Mouse (Mus musculus): ENCODE results near the gene Smchd1. TPM values are rescaled to one million over a fixed set of nuclear protein-coding genes. Genes with fewer than 3 reads are reported as not detected.
"Not testable (repeated sequence)": the region's sequence is repeated elsewhere in the genome, so short reads cannot be mapped to it uniquely, and the experiment has no call there.

Smchd1 gene
- polyA plus RNA-seq, 1 experiment from 2014 or later, result 48.6 TPM

- not testable (repeated sequence) for H3K4me3 ChIP-seq (replicated peaks); ATAC-seq; H3K27me3 ChIP-seq; H3K27ac ChIP-seq; H3K4me2 ChIP-seq (replicated peaks); H3K4me1 ChIP-seq (replicated peaks); H3K9ac ChIP-seq (replicated peaks)
- WGBS, result 100% methylated on average over 2 of the region's 2 CpGs
- Histone ChIP-seq H3K9me3 (peaks cover 13% of the 10 kb centered on the region), H3K36me3 (peaks cover 50% of the 10 kb centered on the region)
Measured at GRCm38 (mm10) chr17:71422502-71422901, 52.6 kb downstream of the Smchd1 start.

- H3K27me3 ChIP-seq; H3K9ac ChIP-seq (replicated peaks); H3K4me1 ChIP-seq (replicated peaks); H3K27ac ChIP-seq; H3K4me3 ChIP-seq (replicated peaks); H3K4me2 ChIP-seq (replicated peaks); ATAC-seq: not testable (repeated sequence)
- 84% methylated on average over 5 of the region's 5 CpGs for WGBS
- H3K36me3 ChIP-seq, result peaks cover 51% of the 10 kb centered on the region
- H3K9me3 ChIP-seq, result peaks cover 13% of the 10 kb centered on the region
Measured at GRCm38 (mm10) chr17:71419448-71419847, 55.7 kb downstream of the Smchd1 start.

- peaks cover 33% of the 10 kb centered on the region for H3K36me3 ChIP-seq
- H3K27ac ChIP-seq, result no peak overlapping the region
- WGBS, result 98% methylated on average over 1 of the region's 1 CpGs
- H3K9ac ChIP-seq (replicated peaks), result no peak overlapping the region
- no peaks in the 10 kb centered on the region for H3K27me3 ChIP-seq
- H3K9me3 ChIP-seq, result peaks cover 6% of the 10 kb centered on the region
- no peak overlapping the region for H3K4me2 ChIP-seq (replicated peaks)
- no peaks in the 10 kb centered on the region for H3K4me1 ChIP-seq (replicated peaks)
- no peak for ATAC-seq
- H3K4me3 ChIP-seq (replicated peaks), result no peak overlapping the region
Measured at GRCm38 (mm10) chr17:71417008-71417407, 58.1 kb downstream of the Smchd1 start.

- Histone ChIP-seq H3K4me3 (replicated peaks) (no peak overlapping the region), H3K4me1 (replicated peaks) (no peaks in the 10 kb centered on the region), H3K9me3 (no peaks in the 10 kb centered on the region), H3K9ac (replicated peaks) (no peak overlapping the region), H3K27ac (no peak overlapping the region), H3K36me3 (peaks cover 33% of the 10 kb centered on the region), H3K27me3 (no peaks in the 10 kb centered on the region), H3K4me2 (replicated peaks) (no peak overlapping the region)
- WGBS, result 87% methylated on average over 3 of the region's 3 CpGs
- ATAC-seq, result no peak
Measured at GRCm38 (mm10) chr17:71387401-71387800, 87.7 kb downstream of the Smchd1 start.

DNA sequence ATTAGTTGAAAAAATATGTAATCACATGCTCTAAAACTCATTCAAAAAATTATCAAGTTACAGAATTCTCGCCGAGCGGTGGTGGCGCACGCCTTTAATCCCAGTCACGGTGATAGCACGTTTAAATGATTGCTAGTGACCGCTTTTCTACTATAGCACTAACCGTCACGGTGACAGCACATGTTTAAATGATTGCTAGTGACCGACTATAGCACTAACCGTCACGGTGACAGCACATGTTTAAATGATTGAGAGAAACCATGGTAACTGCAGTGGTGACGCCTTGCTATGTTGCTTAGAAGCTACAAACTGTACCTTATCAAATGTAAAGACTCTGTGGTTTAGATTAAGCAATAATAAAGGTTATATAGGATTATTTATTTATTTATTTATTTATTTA is 94.8 kb downstream of the Smchd1 start:
- Histone ChIP-seq H3K36me3 (peaks cover 22% of the 10 kb centered on the region), H3K9me3 (no peaks in the 10 kb centered on the region), H3K27me3 (no peaks in the 10 kb centered on the region), H3K9ac (replicated peaks) (no peak overlapping the region), H3K27ac (no peak overlapping the region), H3K4me2 (replicated peaks) (no peak overlapping the region), H3K4me1 (replicated peaks) (no peaks in the 10 kb centered on the region), H3K4me3 (replicated peaks) (no peak overlapping the region)
- ATAC-seq, result peak; percentile 77
- 69% methylated on average over 14 of the region's 14 CpGs for WGBS

DNA sequence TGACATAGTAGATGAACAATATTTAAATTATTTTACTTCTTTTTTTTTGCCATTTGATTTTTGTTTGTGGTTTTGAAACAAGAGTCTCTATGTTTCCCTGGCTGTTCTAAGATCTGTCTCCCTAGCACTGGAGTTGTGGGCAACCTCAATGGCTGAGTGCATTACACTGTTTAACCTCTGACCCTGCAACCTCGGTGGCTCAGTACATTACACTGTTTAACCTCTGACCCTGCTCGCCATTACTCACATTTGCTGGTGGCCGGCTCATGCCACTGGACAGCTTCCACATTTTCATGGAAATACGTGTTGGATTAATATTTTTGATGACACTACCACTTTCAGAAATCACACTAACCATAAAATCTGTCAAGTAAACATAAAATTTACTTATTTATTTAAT is 97.2 kb downstream of the Smchd1 start:
- Histone ChIP-seq H3K9me3 (no peaks in the 10 kb centered on the region), H3K36me3 (peaks cover 24% of the 10 kb centered on the region), H3K27ac (no peak overlapping the region), H3K9ac (replicated peaks) (no peak overlapping the region), H3K4me1 (replicated peaks) (no peaks in the 10 kb centered on the region), H3K4me2 (replicated peaks) (no peak overlapping the region), H3K4me3 (replicated peaks) (no peak overlapping the region), H3K27me3 (no peaks in the 10 kb centered on the region)
- ATAC-seq, result no peak
- 82% methylated on average over 4 of the region's 4 CpGs for WGBS

- ATAC-seq, result no peak
- Histone ChIP-seq H3K4me2 (replicated peaks) (no peak overlapping the region), H3K27me3 (no peaks in the 10 kb centered on the region), H3K27ac (no peak overlapping the region), H3K4me3 (replicated peaks) (no peak overlapping the region), H3K4me1 (replicated peaks) (no peaks in the 10 kb centered on the region), H3K36me3 (peaks cover 56% of the 10 kb centered on the region), H3K9ac (replicated peaks) (no peak overlapping the region), H3K9me3 (no peaks in the 10 kb centered on the region)
- 94% methylated on average over 3 of the region's 3 CpGs for WGBS
Measured at GRCm38 (mm10) chr17:71355526-71355925, 119.6 kb downstream of the Smchd1 start.

DNA sequence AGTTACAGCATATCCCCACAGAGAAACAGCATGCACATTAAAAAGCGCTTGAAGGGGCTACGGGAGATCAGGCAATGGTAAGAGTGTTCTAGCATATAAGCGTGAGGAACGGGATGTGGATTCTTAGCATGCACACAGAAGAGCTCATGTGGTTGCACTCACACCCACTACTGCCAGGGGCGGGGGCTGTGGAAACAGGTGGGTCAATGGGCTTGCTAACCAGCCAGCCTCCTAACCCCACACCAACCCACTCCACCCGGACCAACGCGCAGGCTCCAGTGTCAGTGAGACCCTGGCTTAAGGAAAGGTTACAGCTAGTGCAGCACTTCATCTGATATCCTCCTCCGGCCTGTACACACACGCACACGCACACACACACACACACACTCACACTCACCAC is 120.9 kb downstream of the Smchd1 start:
- Histone ChIP-seq H3K27ac (no peak overlapping the region), H3K36me3 (peaks cover 54% of the 10 kb centered on the region), H3K4me3 (replicated peaks) (no peak overlapping the region), H3K9me3 (no peaks in the 10 kb centered on the region), H3K4me1 (replicated peaks) (no peaks in the 10 kb centered on the region), H3K27me3 (no peaks in the 10 kb centered on the region), H3K9ac (replicated peaks) (no peak overlapping the region), H3K4me2 (replicated peaks) (no peak overlapping the region)
- 95% methylated on average over 11 of the region's 11 CpGs for WGBS
- ATAC-seq, result no peak

GRCm38 (mm10) chr17:71348188-71348587 is 127.0 kb downstream of the Smchd1 start:
- no peaks in the 10 kb centered on the region for H3K9me3 ChIP-seq
- H3K4me1 ChIP-seq (replicated peaks), result no peaks in the 10 kb centered on the region
- no peak overlapping the region for H3K9ac ChIP-seq (replicated peaks)
- H3K36me3 ChIP-seq, result peaks cover 71% of the 10 kb centered on the region
- 84% methylated on average over 3 of the region's 3 CpGs for WGBS
- no peaks in the 10 kb centered on the region for H3K27me3 ChIP-seq
- no peak overlapping the region for H3K4me2 ChIP-seq (replicated peaks)
- ATAC-seq, result no peak
- no peak overlapping the region for H3K4me3 ChIP-seq (replicated peaks)
- H3K27ac ChIP-seq, result no peak overlapping the region

GRCm38 (mm10) chr17:71342006-71342405 is 133.1 kb downstream of the Smchd1 start:
- H3K27me3 ChIP-seq, result no peaks in the 10 kb centered on the region
- no peak overlapping the region for H3K9ac ChIP-seq (replicated peaks)
- H3K9me3 ChIP-seq, result no peaks in the 10 kb centered on the region
- no peak overlapping the region for H3K27ac ChIP-seq
- no peak overlapping the region for H3K4me2 ChIP-seq (replicated peaks)
- no peak overlapping the region for H3K4me3 ChIP-seq (replicated peaks)
- H3K4me1 ChIP-seq (replicated peaks), result no peaks in the 10 kb centered on the region
- H3K36me3 ChIP-seq, result peaks cover 37% of the 10 kb centered on the region
- ATAC-seq, result no peak
- 89% methylated on average over 3 of the region's 3 CpGs for WGBS

DNA sequence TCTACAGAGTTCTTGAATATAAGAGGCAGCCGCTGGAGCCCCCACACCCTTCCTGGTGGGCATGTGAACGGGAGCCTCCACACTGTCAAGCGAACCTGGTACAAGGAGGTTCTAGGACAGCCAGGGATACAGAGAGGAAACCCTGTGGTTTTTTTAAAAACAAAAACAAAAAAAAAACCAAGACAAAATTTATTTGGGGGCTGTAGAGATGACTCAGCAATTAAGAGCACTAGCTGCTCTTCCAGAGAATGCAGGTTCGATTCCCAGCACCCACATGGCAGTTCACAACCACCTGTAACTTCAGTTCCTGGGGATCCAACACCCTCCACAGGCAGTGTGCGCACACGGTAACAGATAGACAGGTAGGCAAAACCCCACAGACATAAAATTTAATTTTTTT is 136.5 kb downstream of the Smchd1 start:
- Histone ChIP-seq H3K27ac (no peak overlapping the region), H3K4me1 (replicated peaks) (no peaks in the 10 kb centered on the region), H3K36me3 (peaks cover 19% of the 10 kb centered on the region; the same call in 1 of the 2 replicates), H3K4me3 (replicated peaks) (no peak overlapping the region), H3K4me2 (replicated peaks) (no peak overlapping the region), H3K9ac (replicated peaks) (no peak overlapping the region), H3K9me3 (no peaks in the 10 kb centered on the region), H3K27me3 (no peaks in the 10 kb centered on the region)
- whole genome bisulfite sequencing, result 94% methylated on average over 6 of the region's 6 CpGs
- no peak for ATAC-seq

GRCm38 (mm10) chr17:71337546-71337945 is 137.6 kb downstream of the Smchd1 start:
- Histone ChIP-seq H3K4me3 (replicated peaks) (no peak overlapping the region), H3K36me3 (peaks cover 12% of the 10 kb centered on the region; the same call in 1 of the 2 replicates), H3K9ac (replicated peaks) (no peak overlapping the region), H3K4me1 (replicated peaks) (no peaks in the 10 kb centered on the region), H3K9me3 (no peaks in the 10 kb centered on the region), H3K27me3 (no peaks in the 10 kb centered on the region), H3K27ac (no peak overlapping the region), H3K4me2 (replicated peaks) (no peak overlapping the region)
- 93% methylated on average over 9 of the region's 9 CpGs for WGBS
- ATAC-seq, result no peak

- Histone ChIP-seq H3K27me3 (no peaks in the 10 kb centered on the region), H3K9me3 (no peaks in the 10 kb centered on the region), H3K4me1 (replicated peaks) (no peaks in the 10 kb centered on the region), H3K27ac (no peak overlapping the region), H3K4me2 (replicated peaks) (no peak overlapping the region), H3K4me3 (replicated peaks) (no peak overlapping the region), H3K9ac (replicated peaks) (no peak overlapping the region), H3K36me3 (peaks cover 7% of the 10 kb centered on the region; the same call in 1 of the 2 replicates)
- WGBS, result 82% methylated on average over 8 of the region's 8 CpGs
- no peak for ATAC-seq
Measured at GRCm38 (mm10) chr17:71336421-71336820, 138.7 kb downstream of the Smchd1 start.

Measured in midbrain, embryonic 13.5 days (tissue).